Mouse (Mus musculus) testis, adult 2 months (tissue): ENCODE measurements at regions not wholly inside any gene's neighbourhood (a gene's known extent, or its start where the extent isn't known, plus 50 kb on each side); places are given as distances from the start of the nearest gene placed in this dataset.

ENCODE experiments used
- CTCF ChIP-seq: fragments of 200-500 bp; IDR thresholded peaks from 2 replicates; pipeline ENCODE4 v1.5.1; 2012; ENCODE audit warnings: low read depth, mild to moderate bottlenecking, inconsistent platforms, low read length, moderate library complexity; ENCODE audit not compliant: control insufficient read depth, insufficient read depth, insufficient replicate concordance
- POLR2A ChIP-seq: fragments of 200-500 bp; IDR thresholded peaks from 2 replicates; pipeline ENCODE4 v1.6.1; 2012; ENCODE audit warnings: low read depth, mild to moderate bottlenecking, inconsistent platforms, low read length, moderate library complexity; ENCODE audit not compliant: control insufficient read depth

- no peak for TF ChIP-seq CTCF
- no peak for TF ChIP-seq POLR2A
Observed at GRCm38 (mm10) chr9:23600623-23601022, 377.7 kb downstream of the Bmper start.
